Mouse (Mus musculus): ENCODE data around the gene Syngr3. TPM values are rescaled to one million over a fixed set of nuclear protein-coding genes. Genes with fewer than 3 reads are reported as not detected.

The Syngr3 gene
- polyA plus RNA-seq, 1 experiment from 2014 or later, result 1.9 TPM

DNA sequence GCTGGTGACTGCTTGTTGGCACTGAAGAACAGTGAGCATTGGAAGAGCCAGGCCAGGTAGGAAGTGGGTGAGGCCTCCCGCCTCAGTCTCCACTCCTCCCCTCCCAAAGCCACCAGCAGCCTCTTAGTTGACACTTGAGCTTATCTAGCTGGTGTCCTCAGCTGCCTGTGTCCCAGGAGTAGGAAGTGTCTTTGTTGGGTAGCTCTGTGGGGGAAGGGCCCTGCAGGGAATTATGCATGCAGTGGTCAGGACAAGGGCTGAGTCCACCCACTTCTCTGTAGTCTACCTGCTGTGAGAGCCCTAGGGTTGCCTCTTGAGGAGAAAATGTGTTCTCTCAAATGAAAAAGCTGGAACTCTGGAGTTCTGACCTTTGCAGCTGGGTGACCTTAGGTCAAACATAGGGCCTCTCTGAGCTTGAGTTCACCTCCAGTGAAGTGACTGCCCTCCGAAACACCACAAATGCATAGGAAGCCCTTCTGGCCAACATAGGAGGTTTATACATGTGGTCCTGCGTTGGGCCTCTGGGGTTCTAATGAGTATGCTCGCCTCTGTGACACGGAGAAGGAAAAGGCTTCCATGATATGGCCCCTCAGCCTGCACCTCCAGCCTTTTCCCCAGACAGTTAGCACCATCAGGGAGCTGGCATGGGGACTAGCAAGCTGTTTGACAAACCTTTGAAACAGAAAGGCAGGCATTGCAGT, 52.8 kb downstream of the Syngr3 start:
- Histone ChIP-seq H3K27me3 (ENCODE audit: control insufficient read depth, insufficient read depth, low read depth, low read length) (no peaks in the 10 kb centered on the region), H3K27ac (ENCODE audit: low read length) (no peak overlapping the region), H3K9ac (ENCODE audit: low read length) (no peak overlapping the region; the same call in 1 of the 2 replicates), H3K36me3 (ENCODE audit: control insufficient read depth, insufficient read depth, low read length) (peaks cover 5% of the 10 kb centered on the region), H3K4me1 (replicated peaks; ENCODE audit: control insufficient read depth, insufficient read depth, low read length) (peaks cover 17% of the 10 kb centered on the region), H3K4me2 (ENCODE audit: low read depth, low read length) (no peak overlapping the region), H3K4me3 (ENCODE audit: low read length) (no peak overlapping the region), H3K9me3 (ENCODE audit: control insufficient read depth, low read length) (no peaks in the 10 kb centered on the region)
- WGBS, result 59% methylated on average over 5 of the region's 5 CpGs
- ATAC-seq (ENCODE audit: low read depth), result no peak

DNA sequence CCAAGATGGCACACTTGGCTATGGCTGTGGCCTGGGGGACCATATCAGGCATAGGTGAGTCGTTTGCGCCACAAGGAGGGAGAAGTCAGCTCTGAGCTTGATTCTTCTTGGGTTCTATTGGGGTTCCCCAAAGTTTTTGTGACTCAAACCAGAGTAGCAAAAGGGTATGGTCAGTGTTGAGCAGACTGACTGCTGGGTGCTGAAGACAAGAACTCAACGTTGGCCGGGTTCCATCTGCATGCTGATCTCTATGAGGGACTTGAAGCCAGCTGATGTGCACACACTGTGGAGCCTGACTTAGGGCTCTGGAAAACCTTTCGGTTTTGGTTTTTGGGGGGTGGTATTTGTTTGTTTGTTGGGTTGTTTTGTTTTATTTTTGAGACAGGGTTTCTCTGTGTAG, 54.1 kb downstream of the Syngr3 start:
- H3K27ac ChIP-seq (ENCODE audit: low read length), result no peak overlapping the region
- no peak overlapping the region for H3K4me3 ChIP-seq (ENCODE audit: low read length)
- H3K4me1 ChIP-seq (replicated peaks; ENCODE audit: control insufficient read depth, insufficient read depth, low read length), result peaks cover 22% of the 10 kb centered on the region

More for the DNA sequence above, 54.1 kb downstream of the Syngr3 start:
- no peak overlapping the region for H3K9ac ChIP-seq (ENCODE audit: low read length)
- ATAC-seq (ENCODE audit: low read depth), result no peak
- H3K4me2 ChIP-seq (ENCODE audit: low read depth, low read length), result no peak overlapping the region
- no peaks in the 10 kb centered on the region for H3K9me3 ChIP-seq (ENCODE audit: control insufficient read depth, low read length)
- 89% methylated on average over 5 of the region's 5 CpGs for WGBS
- peaks cover 2% of the 10 kb centered on the region; the same call in 1 of the 2 replicates for H3K36me3 ChIP-seq (ENCODE audit: control insufficient read depth, insufficient read depth, low read length)
- no peaks in the 10 kb centered on the region for H3K27me3 ChIP-seq (ENCODE audit: control insufficient read depth, insufficient read depth, low read depth, low read length)

Other genes with a start within 250 kb of the Syngr3 start
- 1.6 and 2.8 TPM in 2 replicates for gene Dnase1l2, start 246.8 kb downstream of the Syngr3 start, polyA plus RNA-seq (2015; fragmentation: Nextera tagmentation; extraction: Ambion mirVana)
- gene E4f1, start 219.6 kb downstream of the Syngr3 start, polyA plus RNA-seq (2015; fragmentation: Nextera tagmentation; extraction: Ambion mirVana), result 28.8 and 30.5 TPM in 2 replicates
- gene Pgp, start 219.6 kb downstream of the Syngr3 start, polyA plus RNA-seq (2015; fragmentation: Nextera tagmentation; extraction: Ambion mirVana), result 43.9 and 50.6 TPM in 2 replicates
- not detected in 2 replicates for gene Bricd5, start 216.1 kb downstream of the Syngr3 start, polyA plus RNA-seq (2015; fragmentation: Nextera tagmentation; extraction: Ambion mirVana)
- gene Mlst8, start 210.9 kb downstream of the Syngr3 start, polyA plus RNA-seq (2015; fragmentation: Nextera tagmentation; extraction: Ambion mirVana), result 28.1 and 29.8 TPM in 2 replicates
- 0.59 and 0.96 TPM in 2 replicates for gene Caskin1, start 201.4 kb downstream of the Syngr3 start, polyA plus RNA-seq (2015; fragmentation: Nextera tagmentation; extraction: Ambion mirVana)
- gene Traf7, start 162.0 kb downstream of the Syngr3 start, polyA plus RNA-seq (2015; fragmentation: Nextera tagmentation; extraction: Ambion mirVana), result 90.9 and 93.5 TPM in 2 replicates
- 2.6 and 4.9 TPM in 2 replicates for gene Rab26, start 155.7 kb downstream of the Syngr3 start, polyA plus RNA-seq (2015; fragmentation: Nextera tagmentation; extraction: Ambion mirVana)
- 21.6 and 23.6 TPM in 2 replicates for gene Pkd1, start 140.1 kb downstream of the Syngr3 start, polyA plus RNA-seq (2015; fragmentation: Nextera tagmentation; extraction: Ambion mirVana)
- gene Tsc2, start 57.3 kb downstream of the Syngr3 start, polyA plus RNA-seq (2015; fragmentation: Nextera tagmentation; extraction: Ambion mirVana), result 54.0 and 58.2 TPM in 2 replicates
- 17.6 and 17.9 TPM in 2 replicates for gene Nthl1, start 57.3 kb downstream of the Syngr3 start, polyA plus RNA-seq (2015; fragmentation: Nextera tagmentation; extraction: Ambion mirVana)
- 95.5 and 98.1 TPM in 2 replicates for gene Slc9a3r2, start 39.6 kb downstream of the Syngr3 start, polyA plus RNA-seq (2015; fragmentation: Nextera tagmentation; extraction: Ambion mirVana)
- 1.1 and 2.3 TPM in 2 replicates for gene Npw, start 31.5 kb downstream of the Syngr3 start, polyA plus RNA-seq (2015; fragmentation: Nextera tagmentation; extraction: Ambion mirVana)
- 15.0 and 18.1 TPM in 2 replicates for gene Zfp598, start 20.3 kb downstream of the Syngr3 start, polyA plus RNA-seq (2015; fragmentation: Nextera tagmentation; extraction: Ambion mirVana)
- 37.2 and 41.9 TPM in 2 replicates for gene Gfer, start 6.2 kb upstream of the Syngr3 start, polyA plus RNA-seq (2015; fragmentation: Nextera tagmentation; extraction: Ambion mirVana)
- 4.2 and 4.8 TPM in 2 replicates for gene Noxo1, start 6.3 kb upstream of the Syngr3 start, polyA plus RNA-seq (2015; fragmentation: Nextera tagmentation; extraction: Ambion mirVana)
- gene Tbl3, start 17.7 kb upstream of the Syngr3 start, polyA plus RNA-seq (2015; fragmentation: Nextera tagmentation; extraction: Ambion mirVana), result 66.9 and 67.9 TPM in 2 replicates
- 0.35 TPM in 1 of 2 replicates, not detected in the other for gene Rnf151, start 28.1 kb upstream of the Syngr3 start, polyA plus RNA-seq (2015; fragmentation: Nextera tagmentation; extraction: Ambion mirVana)
- gene Rps2, start 28.2 kb upstream of the Syngr3 start, polyA plus RNA-seq (2015; fragmentation: Nextera tagmentation; extraction: Ambion mirVana), result 1,342 and 1,356 TPM in 2 replicates
- 204 and 217 TPM in 2 replicates for gene Ndufb10, start 34.5 kb upstream of the Syngr3 start, polyA plus RNA-seq (2015; fragmentation: Nextera tagmentation; extraction: Ambion mirVana)
- gene Rpl3l, start 37.9 kb upstream of the Syngr3 start, polyA plus RNA-seq (2015; fragmentation: Nextera tagmentation; extraction: Ambion mirVana), result not detected in 2 replicates
- 36.1 and 39.4 TPM in 2 replicates for gene Msrb1, start 46.7 kb upstream of the Syngr3 start, polyA plus RNA-seq (2015; fragmentation: Nextera tagmentation; extraction: Ambion mirVana)
- 0.87 and 1.2 TPM in 2 replicates for gene Hs3st6, start 63.0 kb upstream of the Syngr3 start, polyA plus RNA-seq (2015; fragmentation: Nextera tagmentation; extraction: Ambion mirVana)
- gene Meiob, start 114.3 kb upstream of the Syngr3 start, polyA plus RNA-seq (2015; fragmentation: Nextera tagmentation; extraction: Ambion mirVana), result not detected in 2 replicates
- 32.6 and 39.1 TPM in 2 replicates for gene Hagh, start 150.2 kb upstream of the Syngr3 start, polyA plus RNA-seq (2015; fragmentation: Nextera tagmentation; extraction: Ambion mirVana)
- gene Fahd1, start 160.4 kb upstream of the Syngr3 start, polyA plus RNA-seq (2015; fragmentation: Nextera tagmentation; extraction: Ambion mirVana), result 16.7 and 17.6 TPM in 2 replicates
- 1.2 and 1.9 TPM in 2 replicates for gene Igfals, start 176.0 kb upstream of the Syngr3 start, polyA plus RNA-seq (2015; fragmentation: Nextera tagmentation; extraction: Ambion mirVana)
- 48.5 and 55.0 TPM in 2 replicates for gene Nubp2, start 196.4 kb upstream of the Syngr3 start, polyA plus RNA-seq (2015; fragmentation: Nextera tagmentation; extraction: Ambion mirVana)
- gene Spsb3, start 196.7 kb upstream of the Syngr3 start, polyA plus RNA-seq (2015; fragmentation: Nextera tagmentation; extraction: Ambion mirVana), result 41.1 and 43.3 TPM in 2 replicates
- 28.4 and 29.1 TPM in 2 replicates for gene Eme2, start 205.1 kb upstream of the Syngr3 start, polyA plus RNA-seq (2015; fragmentation: Nextera tagmentation; extraction: Ambion mirVana)
- 82.8 and 89.0 TPM in 2 replicates for gene Mrps34, start 205.2 kb upstream of the Syngr3 start, polyA plus RNA-seq (2015; fragmentation: Nextera tagmentation; extraction: Ambion mirVana)
- gene Nme3, start 206.5 kb upstream of the Syngr3 start, polyA plus RNA-seq (2015; fragmentation: Nextera tagmentation; extraction: Ambion mirVana), result 74.7 and 74.9 TPM in 2 replicates
- gene Mapk8ip3, start 247.0 kb upstream of the Syngr3 start, polyA plus RNA-seq (2015; fragmentation: Nextera tagmentation; extraction: Ambion mirVana), result 25.6 and 28.9 TPM in 2 replicates

Measured in lung, embryonic 16.5 days (tissue).